Mouse (Mus musculus): ENCODE measurements around the gene Meaf6.

Gene Meaf6

DNA sequence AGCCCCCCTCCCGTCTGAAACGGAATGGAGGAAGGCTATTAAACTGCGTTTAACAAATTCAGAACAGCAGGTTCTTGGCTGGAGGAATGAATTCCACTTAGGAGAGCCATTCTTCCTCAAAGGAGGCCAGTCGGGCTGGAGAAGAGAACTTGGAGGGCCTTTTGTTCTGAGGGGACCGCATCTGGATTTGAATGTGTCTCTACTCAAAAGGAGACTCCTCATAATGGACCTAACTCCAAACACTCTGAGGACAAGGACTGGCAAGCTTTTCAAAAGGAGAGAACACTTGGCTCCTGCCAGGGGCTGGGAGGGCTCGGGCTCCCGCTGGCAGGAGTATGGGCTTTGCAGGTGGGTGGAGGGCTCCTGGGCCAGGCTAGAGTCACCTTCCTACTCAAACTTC is 59.7 kb downstream of the Meaf6 start:
- DNase-seq (ENCODE audit: low spot score): no peak

DNA sequence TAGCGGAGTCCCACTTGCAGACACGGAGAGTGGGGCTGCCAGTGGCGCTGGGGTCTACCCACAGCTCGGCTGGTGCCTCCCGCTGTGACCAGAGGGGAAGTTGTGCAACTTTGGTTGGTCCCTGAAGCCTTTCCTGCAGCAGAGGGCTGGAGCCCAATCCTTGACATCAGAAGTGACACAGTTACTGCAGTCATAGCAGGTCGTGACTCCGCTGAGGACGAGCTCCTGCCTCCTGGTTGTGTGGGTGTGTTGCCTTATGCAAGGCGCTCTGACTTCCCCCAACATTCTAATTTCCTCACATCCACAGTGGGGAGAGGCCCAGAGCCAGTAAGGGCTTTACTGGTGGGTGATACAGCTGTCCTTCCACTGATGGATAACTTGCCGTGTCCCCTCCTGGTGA is 60.3 kb downstream of the Meaf6 start:
- peak; percentile 59 for DNase-seq (ENCODE audit: low spot score)

DNA sequence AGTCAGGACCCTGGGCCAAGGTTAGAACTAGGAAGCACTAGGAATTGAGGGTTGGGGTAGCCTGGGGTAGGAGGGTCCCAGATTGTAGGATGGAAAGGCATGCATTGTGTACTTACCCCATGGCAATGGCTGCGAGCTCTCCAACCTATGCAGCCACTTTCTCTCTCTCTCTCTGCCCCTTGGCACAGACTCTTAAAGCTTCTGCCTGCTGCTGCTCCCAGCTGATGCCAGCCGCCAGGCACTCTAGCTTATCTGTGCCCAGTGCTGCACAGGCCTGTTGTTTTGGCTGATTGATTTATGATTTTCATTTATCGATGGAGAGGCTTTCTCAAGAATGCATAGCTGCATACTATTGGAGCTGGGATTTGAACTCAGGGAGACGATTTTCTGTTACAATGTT is 63.0 kb downstream of the Meaf6 start:
- no peak for DNase-seq (ENCODE audit: low spot score)

DNA sequence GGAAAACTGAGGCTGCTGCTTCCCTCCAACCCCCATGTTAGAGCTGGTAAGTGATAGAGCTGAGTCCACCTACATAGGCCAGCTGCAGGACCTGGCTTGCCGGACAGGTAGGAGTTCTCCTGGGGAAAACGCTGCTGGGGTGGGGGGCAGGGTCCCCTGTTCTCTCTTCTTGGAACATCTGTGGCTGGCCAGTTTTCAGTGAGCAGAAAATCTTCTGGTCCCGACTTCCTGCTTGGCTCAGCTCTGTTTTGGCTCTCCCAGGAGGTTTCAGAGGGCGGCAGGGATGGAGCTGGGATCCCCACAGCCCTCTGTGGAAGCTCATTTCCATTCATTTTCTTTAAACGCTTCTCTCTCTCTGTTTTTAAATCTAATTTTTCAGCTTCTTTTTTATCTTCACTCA is 64.5 kb downstream of the Meaf6 start:
- no peak for DNase-seq (ENCODE audit: low spot score)

DNA sequence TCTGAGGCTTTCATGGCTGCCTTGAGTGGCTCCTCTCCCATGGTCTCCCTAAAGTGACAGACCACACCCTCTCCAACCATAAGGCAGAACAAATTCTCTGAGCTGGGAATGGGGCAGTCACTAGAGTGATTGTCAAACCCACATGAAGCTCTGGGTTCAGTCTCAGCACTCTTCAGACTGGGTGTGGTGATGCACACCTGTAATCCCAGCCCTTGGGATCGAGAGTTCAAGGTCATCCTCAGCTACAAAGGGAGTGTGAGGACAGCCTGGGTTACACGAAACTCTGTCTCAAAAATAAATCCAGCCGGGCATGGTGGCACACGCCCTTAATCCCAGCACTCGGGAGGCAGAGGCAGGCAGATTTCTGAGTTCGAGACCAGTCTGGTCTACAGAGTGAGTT is 67.5 kb downstream of the Meaf6 start:
- no peak for DNase-seq (ENCODE audit: low spot score)

DNA sequence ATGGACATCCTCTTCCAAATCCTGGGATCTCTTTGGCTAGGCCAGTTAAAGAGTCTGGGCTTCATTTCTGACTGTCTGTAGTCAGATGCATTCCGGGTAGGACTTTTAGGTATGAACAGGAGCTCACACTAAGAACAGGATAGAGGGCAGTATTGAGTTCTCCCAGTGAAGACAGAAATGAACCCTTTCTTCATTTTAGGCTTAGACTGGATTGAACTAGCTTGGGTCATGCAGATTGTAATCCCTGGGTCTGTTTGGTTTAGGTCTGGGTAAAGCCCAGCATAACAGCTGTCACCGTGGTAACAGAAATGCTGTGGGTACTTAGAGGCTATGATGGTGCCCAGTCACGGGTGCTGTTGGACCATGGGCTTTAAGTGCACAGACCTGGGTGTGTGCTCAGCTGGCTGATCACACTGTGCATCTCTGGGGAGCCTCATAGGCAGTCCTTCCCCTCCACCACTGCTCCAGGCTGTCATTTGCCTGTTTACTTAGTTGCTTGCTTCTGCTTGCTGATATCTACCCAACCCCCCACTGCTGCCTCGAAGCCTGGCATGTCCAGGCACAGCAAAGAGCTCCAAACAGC is 68.8 kb downstream of the Meaf6 start:
- DNase-seq (ENCODE audit: low spot score): no peak

DNA sequence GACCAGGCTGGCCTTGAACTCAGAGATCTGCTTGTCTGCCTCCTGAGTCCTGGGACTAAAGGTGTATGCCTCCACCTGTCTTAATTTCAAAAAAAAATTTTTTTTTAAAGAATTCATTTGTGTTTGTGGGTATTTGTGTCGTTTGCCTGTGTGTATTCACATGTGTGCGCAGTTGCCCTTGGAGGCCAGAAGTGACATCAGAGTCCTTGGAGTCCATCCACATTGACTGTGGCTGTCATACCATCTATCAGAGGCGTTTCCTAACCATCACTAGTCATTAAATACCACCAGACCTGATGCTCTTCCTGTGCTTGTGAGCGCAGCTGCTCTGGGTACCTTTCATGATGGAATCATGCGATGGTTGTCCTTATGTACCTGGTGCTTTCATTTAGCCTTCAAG is 70.7 kb downstream of the Meaf6 start:
- DNase-seq (ENCODE audit: low spot score): no peak

DNA sequence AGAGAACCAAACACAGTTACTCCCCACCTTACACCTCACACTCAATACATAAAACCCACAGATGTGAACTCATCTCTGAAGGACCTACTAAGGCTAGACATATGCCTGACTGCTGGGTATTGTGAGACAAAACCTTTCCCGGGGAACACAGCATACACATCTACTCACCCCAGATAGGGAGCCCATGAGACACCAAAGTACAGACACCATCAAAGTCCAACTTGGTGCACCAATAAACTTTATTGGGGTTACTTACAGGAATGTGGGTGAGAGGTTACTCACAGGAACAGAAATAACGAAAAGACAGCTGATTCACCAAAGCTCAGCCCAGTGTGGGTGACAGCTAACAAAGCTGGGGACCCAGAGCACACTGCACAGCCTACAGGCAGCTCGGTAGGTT is 72.4 kb downstream of the Meaf6 start:
- no peak for DNase-seq (ENCODE audit: low spot score)

DNA sequence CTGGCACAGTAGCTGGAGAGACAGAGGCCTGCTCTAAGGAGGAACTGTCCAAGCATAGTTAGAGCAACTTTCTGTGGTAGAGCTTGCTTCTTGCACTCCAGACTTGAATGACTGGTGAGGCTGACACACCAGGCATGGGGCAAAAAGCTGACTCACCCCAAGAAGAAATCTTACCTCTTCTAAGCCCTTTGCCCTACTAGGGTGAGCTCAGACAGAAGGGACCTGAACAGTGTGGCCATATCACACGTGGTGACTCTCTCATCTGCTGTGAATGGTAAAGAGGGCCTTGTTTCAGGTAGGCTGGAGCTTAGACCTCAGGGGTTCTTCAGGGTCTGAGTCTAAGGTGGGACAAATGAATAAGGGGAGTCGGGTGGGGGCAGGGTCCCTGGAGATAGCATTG is 73.1 kb downstream of the Meaf6 start:
- no peak for DNase-seq (ENCODE audit: low spot score)

DNA sequence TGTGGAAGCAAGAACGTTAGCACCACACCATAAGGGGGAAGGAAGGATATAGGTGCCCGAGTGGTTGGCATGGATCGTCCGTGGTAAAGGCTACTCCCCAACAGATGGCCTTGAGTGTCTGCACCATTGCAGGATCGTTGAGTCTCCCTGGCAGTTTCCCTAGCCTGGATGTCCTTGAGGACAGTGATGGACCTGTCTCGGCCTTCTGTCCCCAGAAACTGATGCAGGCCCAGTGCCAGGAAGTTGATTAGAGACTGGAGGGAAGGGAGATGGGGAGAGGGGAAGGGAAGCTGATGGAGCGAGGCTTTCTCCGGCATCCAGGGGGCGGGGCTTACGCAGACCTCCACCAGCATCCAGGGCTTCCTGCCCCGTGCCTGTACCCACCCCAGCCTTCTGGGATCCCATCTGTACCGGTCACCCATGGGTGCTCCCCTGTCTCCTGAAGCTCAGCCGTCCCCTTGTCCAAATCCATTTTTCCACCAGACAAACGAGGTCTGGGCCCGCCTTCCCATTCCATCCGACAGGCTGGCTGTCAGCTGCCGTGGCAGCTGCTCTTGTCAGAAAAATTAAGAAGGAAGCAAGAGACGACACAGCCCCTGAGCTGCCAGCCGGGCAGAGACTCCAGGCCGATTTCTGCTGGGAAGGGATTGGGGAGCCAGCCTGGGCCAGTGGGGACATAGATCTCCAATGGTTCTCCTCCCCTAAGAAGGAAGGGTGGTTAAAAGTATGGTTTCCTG is 73.8 kb downstream of the Meaf6 start:
- DNase-seq (ENCODE audit: low spot score): no peak

DNA sequence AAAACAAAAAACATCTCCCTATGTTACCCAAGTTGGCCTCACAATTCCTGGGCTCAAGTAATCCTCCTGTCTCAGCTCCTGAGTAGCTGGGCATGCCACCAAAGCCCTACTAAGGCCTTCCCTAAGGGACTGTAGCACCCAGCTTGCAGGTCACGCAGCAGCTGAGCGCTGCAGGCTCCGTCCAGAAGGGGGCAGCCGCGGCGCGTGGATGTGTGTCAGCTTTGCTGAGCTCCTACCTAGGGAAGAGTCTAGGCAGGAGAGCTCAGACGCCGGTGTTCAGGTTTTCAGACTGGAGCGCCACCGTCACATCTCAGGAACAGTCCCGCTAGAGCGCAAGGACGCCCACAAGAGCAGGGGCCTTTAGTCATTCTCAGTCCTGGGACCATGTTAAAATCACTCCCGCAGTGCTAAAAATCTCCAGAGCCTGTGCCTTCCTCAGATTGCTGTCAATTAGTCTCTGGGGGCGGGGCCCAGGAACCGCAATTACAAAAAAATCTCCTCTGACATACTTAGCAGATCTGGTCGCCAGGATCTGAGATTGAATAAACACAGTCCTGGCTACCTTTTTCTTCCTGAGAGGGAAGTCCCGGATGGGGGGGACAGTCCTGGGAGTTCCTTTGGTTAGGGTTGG is 75.5 kb downstream of the Meaf6 start:
- peak; percentile 79 for DNase-seq (ENCODE audit: low spot score)

DNA sequence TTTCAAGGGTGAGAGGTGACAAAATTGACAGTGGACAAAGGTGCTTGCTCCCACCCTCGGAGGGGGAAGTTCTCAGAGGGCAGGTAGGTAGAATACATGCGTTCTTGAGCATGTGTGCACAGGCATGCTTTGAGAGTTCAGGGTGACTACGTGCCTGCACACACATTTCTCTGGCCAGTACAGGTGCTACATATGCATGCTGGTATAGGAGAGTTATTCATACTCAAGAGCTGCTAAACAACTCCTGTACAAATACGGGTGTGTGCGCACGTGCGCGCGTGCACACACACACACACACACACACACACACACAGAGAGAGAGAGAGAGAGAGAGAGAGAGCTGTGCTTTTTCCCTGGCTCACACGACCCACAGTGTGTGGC is 76.0 kb downstream of the Meaf6 start:
- no peak for DNase-seq (ENCODE audit: low spot score)

DNA sequence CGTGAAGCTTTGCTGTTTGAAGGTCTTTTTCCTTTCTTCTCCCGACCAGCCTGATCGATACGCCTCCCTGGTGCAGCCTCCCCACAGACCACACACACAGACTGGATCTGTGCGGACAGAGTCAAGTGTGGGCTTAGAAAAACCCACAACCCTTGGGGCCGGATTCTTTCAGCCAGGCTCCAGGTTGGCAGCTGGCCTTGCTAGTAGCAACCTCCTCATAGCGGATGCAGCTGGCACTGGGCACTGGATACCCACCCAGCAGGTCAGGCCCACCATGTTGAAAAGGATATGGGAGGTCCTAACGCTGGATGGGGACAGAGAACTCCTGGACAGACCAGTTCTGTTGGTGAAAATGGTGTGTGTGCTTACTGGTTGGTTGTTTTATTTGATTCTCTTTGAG is 76.5 kb downstream of the Meaf6 start:
- DNase-seq (ENCODE audit: low spot score): no peak

DNA sequence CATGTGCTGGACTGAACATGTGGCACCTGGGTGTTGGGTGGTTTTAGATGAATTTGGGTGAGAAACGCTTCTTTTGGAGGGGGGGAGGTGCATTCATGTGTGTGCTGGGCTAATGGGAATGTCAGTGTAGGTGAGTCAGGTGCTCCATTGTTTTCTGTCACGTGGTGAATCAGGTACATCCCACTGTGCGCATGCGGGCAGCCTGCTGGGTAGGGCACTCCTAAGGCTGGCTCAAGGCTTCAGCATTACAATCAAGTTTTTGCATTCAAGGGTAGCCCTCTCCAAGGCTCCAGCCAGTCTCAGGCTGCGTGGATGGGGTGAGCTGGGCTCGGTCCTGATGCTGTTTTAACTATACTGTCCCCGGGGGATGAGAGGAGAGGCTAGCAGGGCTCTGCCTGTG is 77.8 kb downstream of the Meaf6 start:
- DNase-seq (ENCODE audit: low spot score): no peak
